Mouse (Mus musculus): ENCODE results near the gene Hhipl1. TPM values are rescaled to one million over a fixed set of nuclear protein-coding genes. Genes with fewer than 3 reads are reported as not detected.

The Hhipl1 gene
- polyA plus RNA-seq, 1 experiment from 2014 or later = 0.32 TPM

Other genes starting within 250 kb of the Hhipl1 start
- 76.1 and 76.5 TPM in 2 replicates for gene Setd3, start 127.0 kb upstream of the Hhipl1 start, polyA plus RNA-seq (2014; fragmentation: Nextera tagmentation; extraction: Ambion mirVana)
- gene Ccnk, start 126.7 kb upstream of the Hhipl1 start, polyA plus RNA-seq (2014; fragmentation: Nextera tagmentation; extraction: Ambion mirVana) = 5.8 and 7.7 TPM in 2 replicates
- gene Ccdc85c, start 30.8 kb upstream of the Hhipl1 start, polyA plus RNA-seq (2014; fragmentation: Nextera tagmentation; extraction: Ambion mirVana) = 7.2 and 7.3 TPM in 2 replicates
- 1.4 and 1.8 TPM in 2 replicates for gene Cyp46a1, start 28.1 kb downstream of the Hhipl1 start, polyA plus RNA-seq (2014; fragmentation: Nextera tagmentation; extraction: Ambion mirVana)
- gene Eml1, start 64.7 kb downstream of the Hhipl1 start, polyA plus RNA-seq (2014; fragmentation: Nextera tagmentation; extraction: Ambion mirVana) = 47.6 and 52.9 TPM in 2 replicates
- 80.0 and 84.3 TPM in 2 replicates for gene Evl, start 248.4 kb downstream of the Hhipl1 start, polyA plus RNA-seq (2014; fragmentation: Nextera tagmentation; extraction: Ambion mirVana)

Measured in limb, embryonic 11.5 days (tissue).